Mouse (Mus musculus) frontal cortex, adult 2 months (tissue): Measurements from ENCODE around the gene Adgrg7. TPM values are rescaled to one million over a fixed set of nuclear protein-coding genes. Genes with fewer than 3 reads are reported as not detected.

ENCODE experiments used
- DNase-seq, 2 experiments: peaks; one replicate each; pipeline ENCODE4 v3.0.0; 2022; ENCODE audit warnings: low spot score in 1 of 2; ENCODE audit errors: extremely low spot score in 1 of 2
- polyA plus RNA-seq: library from polyadenylated mRNA; depleted of rRNA; stranded (reverse); fragments of >200 nt; gene quantifications from 2 replicates; pipeline ENCODE4 v1.2.3, GENCODE M21; 2012; rRNA removed

Adgrg7 gene
- polyA plus RNA-seq = not detected in 2 replicates

DNA sequence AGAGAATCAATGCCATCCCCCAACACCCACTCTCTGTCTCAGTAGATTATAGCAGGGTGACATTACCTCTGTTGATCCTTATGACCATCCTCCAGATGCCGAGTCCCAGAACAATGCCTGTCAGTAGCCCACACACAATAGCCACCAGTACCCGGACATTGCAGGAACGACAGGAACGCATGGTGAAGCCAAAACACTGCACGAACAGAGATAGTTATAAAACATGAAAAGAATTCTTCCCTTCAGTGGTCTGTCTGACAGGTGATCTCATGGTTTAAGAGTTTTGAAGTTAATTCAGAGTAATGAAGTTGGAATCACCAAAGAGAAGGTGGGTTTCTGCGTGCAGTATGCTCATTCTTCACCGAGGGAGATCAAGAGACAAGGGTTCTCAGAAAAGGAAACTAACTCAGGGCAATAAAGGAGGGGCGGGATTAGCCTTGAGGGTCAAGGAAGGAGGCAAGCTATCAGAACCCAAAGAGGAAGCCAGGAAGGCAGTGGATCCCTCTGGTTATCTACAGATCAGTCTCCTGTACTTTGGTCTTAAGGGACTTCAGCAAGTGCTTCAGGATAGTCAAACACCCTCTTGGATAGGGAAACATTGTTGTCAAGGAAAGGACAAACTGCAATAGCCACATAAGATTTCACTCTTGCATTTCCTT lies at the start of gene Adgrg7:
Adgrg7 (minus strand) TSS at position 375 of the 659 bp plus-strand sequence.
- DNase-seq = no peak

DNA sequence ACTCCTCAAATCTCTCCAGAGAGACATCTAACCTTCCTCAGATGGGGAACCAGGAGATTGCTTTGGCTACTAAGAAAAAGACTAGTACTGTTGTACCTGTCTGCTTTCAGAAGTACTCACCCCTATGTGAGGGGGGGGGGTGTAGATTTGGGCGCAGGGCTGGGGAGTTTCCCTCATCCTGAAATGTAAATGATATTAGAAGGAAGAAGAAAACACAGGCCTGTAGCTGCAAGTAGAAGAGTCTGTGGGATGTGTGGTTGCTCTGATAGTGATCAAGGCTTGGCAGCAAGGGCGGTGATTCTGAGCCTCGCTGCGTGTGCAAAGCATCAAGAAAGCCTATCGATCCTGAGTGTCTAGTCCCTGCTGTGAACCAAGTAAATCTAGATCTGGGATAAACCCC lies 47.3 kb upstream of the Adgrg7 start:
- DNase-seq = no peak

DNA sequence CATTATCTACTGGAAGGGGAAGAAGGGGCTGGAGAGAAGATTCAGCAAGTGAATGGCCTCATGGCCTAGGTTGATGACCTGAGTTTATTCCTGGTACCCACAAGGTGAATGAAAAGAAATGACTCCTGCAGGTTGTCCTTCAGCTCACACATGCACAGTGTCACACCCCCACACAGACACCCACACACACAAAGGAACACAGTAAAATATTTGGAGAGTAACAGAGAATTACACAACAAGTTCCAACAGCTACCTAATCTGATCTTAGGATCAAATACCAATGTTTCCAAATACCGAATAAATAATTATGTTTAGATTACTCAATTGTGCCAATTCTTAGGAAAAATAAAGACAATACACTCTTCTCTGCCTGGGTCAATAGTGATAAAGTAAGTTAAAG lies 37.7 kb upstream of the Adgrg7 start:
- DNase-seq = no peak

DNA sequence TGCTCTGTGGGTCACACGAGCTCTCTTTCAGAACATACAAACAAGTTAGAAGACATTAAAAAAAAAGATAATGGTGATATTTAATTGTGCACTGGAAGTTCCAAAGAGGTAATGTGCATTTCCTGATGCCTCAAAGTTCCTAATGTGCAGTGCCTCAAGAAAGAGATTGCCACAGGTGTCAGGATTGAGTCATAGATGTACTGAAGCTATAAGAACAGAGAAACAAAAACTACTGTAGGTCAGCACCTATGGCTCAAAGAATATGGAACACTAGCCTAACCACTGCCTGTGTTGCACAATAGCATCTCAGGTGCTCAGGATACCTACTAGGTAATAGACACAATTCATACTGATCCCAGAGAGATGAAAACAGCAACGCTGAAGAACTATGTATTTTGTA lies 36.3 kb upstream of the Adgrg7 start:
- no peak for DNase-seq

- no peak for DNase-seq
These were observed 5.9 kb upstream of the Adgrg7 start for GRCm38 (mm10) chr16:56801370-56802109.

GRCm38 (mm10) chr16:56800946-56801345 lies 5.3 kb upstream of the Adgrg7 start:
- no peak for DNase-seq

- peak in 1 of 2 experiments; percentile 51 for DNase-seq
These were observed 4.8 kb upstream of the Adgrg7 start for GRCm38 (mm10) chr16:56800469-56800868.

DNA sequence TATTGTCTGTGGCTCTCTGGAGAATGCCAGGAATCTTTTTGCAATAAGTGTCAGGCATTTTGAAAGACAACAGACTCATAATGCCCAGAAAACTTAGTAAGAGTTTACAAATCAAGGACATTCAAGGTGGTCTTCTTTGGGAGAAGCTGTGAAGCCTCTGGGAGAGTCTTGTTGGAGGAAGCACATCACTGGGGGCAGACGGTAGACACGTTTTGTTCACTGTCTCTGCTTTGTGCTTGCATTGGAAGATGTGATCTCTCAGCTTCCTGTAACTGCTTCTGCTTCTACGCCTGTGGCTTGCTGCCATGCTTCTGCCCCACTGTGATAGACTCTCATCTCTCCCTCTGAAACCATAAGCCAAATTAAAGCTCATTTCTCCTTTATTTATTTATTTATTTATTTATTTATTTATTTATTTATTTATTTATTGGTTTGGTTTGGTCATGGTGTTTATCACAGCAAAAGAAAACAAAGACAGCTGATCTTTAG lies 3.9 kb upstream of the Adgrg7 start:
- no peak for DNase-seq

- no peak for DNase-seq
These were observed 3.2 kb upstream of the Adgrg7 start for GRCm38 (mm10) chr16:56798873-56799272.

GRCm38 (mm10) chr16:56794383-56795144 lies 1.1 kb downstream of the Adgrg7 start:
- DNase-seq = no peak

DNA sequence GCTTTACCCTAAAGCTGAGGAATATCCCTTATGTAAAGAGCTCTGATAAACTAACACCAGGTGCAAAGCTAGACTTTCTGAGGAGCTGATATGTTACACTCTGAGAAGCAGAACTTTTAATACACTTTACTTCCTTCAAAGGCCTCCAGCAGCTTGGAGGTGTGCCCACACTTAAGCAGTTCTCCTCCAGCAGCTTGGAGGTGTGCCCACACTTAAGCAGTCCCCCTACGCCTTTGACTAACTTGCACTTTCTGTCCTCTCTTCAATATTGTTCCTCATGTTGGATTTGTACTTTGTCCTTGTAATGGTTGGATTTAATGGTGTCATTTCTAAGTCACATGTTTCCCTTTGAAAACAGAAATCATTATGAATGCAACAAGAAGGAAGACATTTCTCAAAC lies 1.9 kb downstream of the Adgrg7 start:
- DNase-seq = no peak

- DNase-seq = no peak
These were observed 9.7 kb downstream of the Adgrg7 start for GRCm38 (mm10) chr16:56785943-56786342.

GRCm38 (mm10) chr16:56771163-56772105 lies 24.2 kb downstream of the Adgrg7 start:
- peak; percentile 26 to 85 for DNase-seq

- DNase-seq = no peak
These were observed 66.6 kb downstream of the Adgrg7 start for GRCm38 (mm10) chr16:56729060-56729459.

GRCm38 (mm10) chr16:56724927-56725326 lies 70.7 kb downstream of the Adgrg7 start:
- no peak for DNase-seq

- no peak for DNase-seq
These were observed 73.3 kb downstream of the Adgrg7 start for GRCm38 (mm10) chr16:56722357-56722756.

- DNase-seq = no peak
These were observed 76.6 kb downstream of the Adgrg7 start for GRCm38 (mm10) chr16:56719031-56719430.

DNA sequence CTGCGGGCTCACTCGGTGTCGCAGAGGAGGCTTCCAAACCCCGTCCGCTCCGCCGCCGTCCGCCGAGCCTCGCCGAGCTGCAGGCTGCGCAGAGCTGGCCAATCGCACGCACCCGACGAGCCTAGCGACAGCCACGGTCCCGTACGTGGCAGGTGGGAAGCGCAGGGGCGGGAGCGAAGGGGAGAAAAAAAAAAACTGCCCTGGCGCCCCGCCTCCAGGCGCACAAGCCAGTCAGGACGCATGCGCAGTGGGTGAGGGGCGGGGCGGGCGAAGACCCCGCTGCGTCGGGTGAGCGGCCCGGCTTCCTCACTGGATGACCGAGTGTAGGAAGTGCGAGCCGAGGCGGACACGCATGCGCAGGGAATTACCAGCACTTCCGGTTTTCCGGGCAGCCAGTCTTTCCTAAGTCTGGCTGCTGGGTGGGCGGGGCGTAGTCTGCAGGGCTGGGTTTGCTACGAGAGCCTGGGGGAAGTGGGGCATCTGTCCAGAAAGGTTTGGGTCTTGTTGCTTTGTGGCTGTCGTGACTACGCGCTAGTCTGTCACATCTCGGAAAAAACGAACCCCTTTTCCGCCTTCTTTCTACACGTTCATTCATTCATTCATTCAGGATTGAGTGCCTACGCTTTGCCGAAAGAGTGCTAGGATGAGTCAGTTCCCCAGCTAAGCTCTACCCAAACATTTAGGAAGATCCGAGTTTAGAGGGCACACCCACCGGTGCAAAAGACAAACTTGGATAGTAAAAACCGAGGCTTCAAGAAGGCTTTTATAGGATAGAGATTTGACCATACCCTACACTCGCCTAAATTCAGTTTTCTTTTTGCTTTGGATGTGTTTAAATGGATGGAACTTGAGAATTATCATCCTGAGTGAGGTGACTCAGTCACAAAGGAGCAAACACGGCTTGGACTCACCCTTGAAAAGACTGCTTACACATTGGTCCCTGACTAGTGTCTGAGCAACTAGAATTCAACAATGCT lies 78.1 kb downstream of the Adgrg7 start, which contains the start of gene Tfg:
Tfg (minus strand) TSS at position 227 of the 977 bp plus-strand sequence.
- peak; percentile 97 to 99 for DNase-seq
